ENCODE assay signal across 25 mouse cellular contexts in genomic region chr4:128270177-128270576, GRCm38 (mm10). TPM values are rescaled to one million over a fixed set of nuclear protein-coding genes. Genes with fewer than 3 reads are reported as not detected.
DNase-seq lines count a peak whose midpoint lies in the region; ATAC-seq and TF ChIP-seq lines count a peak whose summit lies in the region.
"Had no signal": no experiment of that assay in that cellular context is flagged by ENCODE, and none has a peak within 500 bp of the region (broad histone marks: within the 10 kb centered on the region; RNA-seq: fewer than 3 reads in every experiment).

No protein-coding gene starts in this region.

- H3K4me1 ChIP-seq in embryonic facial prominence, embryonic 11.5 days (ENCODE audit: control insufficient read depth, insufficient read depth, low read length): no peaks in the 10 kb centered on the region
- no peaks in the 10 kb centered on the region for H3K4me1 ChIP-seq in embryonic facial prominence, embryonic 10.5 days
- H3K4me1 ChIP-seq in lung, adult 2 months (ENCODE audit: control insufficient read depth, insufficient read depth, low read length): no peaks in the 10 kb centered on the region
- H3K4me1 ChIP-seq: heart, embryonic 10.5 days; liver, embryonic 15.5 days; megakaryocyte, embryonic 14.5 days had no signal

- no peaks in the 10 kb centered on the region for H3K9me3 ChIP-seq in embryonic facial prominence, embryonic 11.5 days (replicated peaks; ENCODE audit: control insufficient read depth, low read length)
- no peaks in the 10 kb centered on the region for H3K9me3 ChIP-seq in embryonic facial prominence, embryonic 10.5 days
- H3K9me3 ChIP-seq: embryonic facial prominence, embryonic 13.5 days; forebrain, embryonic 15.5 days; hindbrain, embryonic 12.5 days; limb, embryonic 13.5 days; midbrain, embryonic 15.5 days had no signal

- no peak overlapping the region for H3K27ac ChIP-seq in embryonic facial prominence, embryonic 11.5 days (replicated peaks; ENCODE audit: low read depth, low read length)
- H3K27ac ChIP-seq in embryonic facial prominence, embryonic 10.5 days (replicated peaks): no peak overlapping the region
- H3K27ac ChIP-seq: embryonic facial prominence, embryonic 13.5 days; forebrain, embryonic 15.5 days; heart, embryonic 10.5 days; hindbrain, embryonic 12.5 days; left cerebral cortex, adult 2 months; limb, embryonic 13.5 days; liver, embryonic 15.5 days; midbrain, embryonic 15.5 days had no signal

- DNase-seq in embryonic facial prominence, embryonic 11.5 days (ENCODE audit: low spot score): peak; percentile 10
- DNase-seq in embryonic facial prominence, embryonic 10.5 days (ENCODE audit: low spot score): no peak
- peak; percentile 56 to 68 for DNase-seq in kidney, postnatal 4 days
- no peak for DNase-seq in kidney, adult 9 months
- peak; percentile 13 for DNase-seq in lung, postnatal 10 days
- DNase-seq in lung, adult 2 months: no peak
- no peak for DNase-seq in yolk sac, embryonic 10.5 days (ENCODE audit: low spot score)
- DNase-seq: adrenal gland, postnatal 14 days; cerebellum, adult 2 months; spleen, adult 18-20 months; thymus, postnatal 25 days had no signal

- H3K36me3 ChIP-seq in embryonic facial prominence, embryonic 11.5 days (replicated peaks; ENCODE audit: control insufficient read depth, insufficient read depth, low read depth, low read length): no peaks in the 10 kb centered on the region
- no peaks in the 10 kb centered on the region for H3K36me3 ChIP-seq in embryonic facial prominence, embryonic 10.5 days (replicated peaks)
- H3K36me3 ChIP-seq: embryonic facial prominence, embryonic 13.5 days; forebrain, embryonic 15.5 days; G1E; heart, embryonic 10.5 days; hindbrain, embryonic 12.5 days; limb, embryonic 13.5 days; liver, embryonic 15.5 days; midbrain, embryonic 15.5 days had no signal

- H3K4me3 ChIP-seq in embryonic facial prominence, embryonic 11.5 days (ENCODE audit: low read depth, low read length): no peak overlapping the region
- H3K4me3 ChIP-seq in embryonic facial prominence, embryonic 10.5 days: no peak overlapping the region
- H3K4me3 ChIP-seq in lung, adult 2 months (replicated peaks; ENCODE audit: extremely low read depth, low read depth, low read length): no peak overlapping the region
- H3K4me3 ChIP-seq: embryonic facial prominence, embryonic 13.5 days; forebrain, embryonic 15.5 days; heart, embryonic 10.5 days; hindbrain, embryonic 12.5 days; left cerebral cortex, adult 2 months; limb, embryonic 13.5 days; liver, embryonic 15.5 days; midbrain, embryonic 15.5 days; myocyte had no signal

- no peak for ATAC-seq in embryonic facial prominence, embryonic 11.5 days (replicated peaks; ENCODE audit: insufficient number of reproducible peaks, low FRiP score, low TSS enrichment, low read depth)
- ATAC-seq: inflammation-experienced regulatory T-cells, adult 6 months; midbrain, embryonic 15.5 days had no signal

- WGBS in embryonic facial prominence, embryonic 11.5 days: 71% methylated on average over 10 of the region's 10 CpGs
- 81% methylated on average over 10 of the region's 10 CpGs for WGBS in embryonic facial prominence, embryonic 10.5 days
- WGBS in lung, adult 2 months: 65% methylated on average over 10 of the region's 10 CpGs

- no peaks in the 10 kb centered on the region for H3K27me3 ChIP-seq in embryonic facial prominence, embryonic 11.5 days (ENCODE audit: control insufficient read depth, insufficient read depth, low read length)
- H3K27me3 ChIP-seq in embryonic facial prominence, embryonic 10.5 days (replicated peaks; ENCODE audit: low read depth, poor library complexity, severe bottlenecking): no peaks in the 10 kb centered on the region
- H3K27me3 ChIP-seq: embryonic facial prominence, embryonic 13.5 days; forebrain, embryonic 15.5 days; hindbrain, embryonic 12.5 days; limb, embryonic 13.5 days; liver, embryonic 15.5 days; megakaryocyte, embryonic 14.5 days; midbrain, embryonic 15.5 days had no signal

- TF ChIP-seq CTCF in lung, adult 2 months (IDR thresholded peaks at IDR 0.05; ENCODE audit: insufficient read depth, low read length): no peak

- H3K9ac ChIP-seq in embryonic facial prominence, embryonic 11.5 days (replicated peaks; ENCODE audit: low read length): no peak overlapping the region
- H3K9ac ChIP-seq: embryonic facial prominence, embryonic 13.5 days; forebrain, embryonic 15.5 days; hindbrain, embryonic 12.5 days; limb, embryonic 13.5 days; liver, embryonic 15.5 days; midbrain, embryonic 15.5 days had no signal

- H3K4me2 ChIP-seq in embryonic facial prominence, embryonic 11.5 days (ENCODE audit: low read depth, low read length): no peak overlapping the region
- H3K4me2 ChIP-seq: embryonic facial prominence, embryonic 13.5 days; forebrain, embryonic 15.5 days; hindbrain, embryonic 12.5 days; limb, embryonic 13.5 days; liver, embryonic 15.5 days; midbrain, embryonic 15.5 days had no signal

- TF ChIP-seq POLR2A in lung, adult 2 months (IDR thresholded peaks at IDR 0.05; ENCODE audit: borderline replicate concordance, extremely low read depth, low read depth, low read length): no peak

RNA-seq across cellular contexts. Expression of gene Hmgb4, which starts 9.4 kb away (rescaled TPM):
- polyA plus RNA-seq in embryonic facial prominence, embryonic 11.5 days (2014; fragmentation: Nextera tagmentation; extraction: Ambion mirVana): not detected in 2 replicates
- polyA plus RNA-seq in embryonic facial prominence, embryonic 10.5 days (2016; fragmentation: Nextera tagmentation; extraction: Ambion mirVana): not detected in 2 replicates
- polyA plus RNA-seq in lung, adult 2 months (2012; rRNA removed): not detected in 2 replicates
- polyA plus RNA-seq: cerebellum, adult 2 months; embryonic facial prominence, embryonic 13.5 days; forebrain, embryonic 15.5 days; G1E; heart, embryonic 10.5 days; heart, postnatal 0 days; hindbrain, embryonic 12.5 days; inflammation-experienced regulatory T-cells, adult 6 months; limb, embryonic 13.5 days; liver, embryonic 15.5 days; myocyte; neural tube, embryonic 14.5 days had no signal

Comparison
In these comparisons a context has a peak if more than half of its experiments do, and no peak if none do; other contexts are left out.
1. DNase-seq: peak in embryonic facial prominence, embryonic 11.5 days (single experiment), kidney, postnatal 4 days (2 of 2) and lung, postnatal 10 days (single experiment); none in embryonic facial prominence, embryonic 10.5 days (single experiment), kidney, adult 9 months (single experiment), lung, adult 2 months (single experiment) and yolk sac, embryonic 10.5 days (single experiment).